In the genomic region with DNA sequence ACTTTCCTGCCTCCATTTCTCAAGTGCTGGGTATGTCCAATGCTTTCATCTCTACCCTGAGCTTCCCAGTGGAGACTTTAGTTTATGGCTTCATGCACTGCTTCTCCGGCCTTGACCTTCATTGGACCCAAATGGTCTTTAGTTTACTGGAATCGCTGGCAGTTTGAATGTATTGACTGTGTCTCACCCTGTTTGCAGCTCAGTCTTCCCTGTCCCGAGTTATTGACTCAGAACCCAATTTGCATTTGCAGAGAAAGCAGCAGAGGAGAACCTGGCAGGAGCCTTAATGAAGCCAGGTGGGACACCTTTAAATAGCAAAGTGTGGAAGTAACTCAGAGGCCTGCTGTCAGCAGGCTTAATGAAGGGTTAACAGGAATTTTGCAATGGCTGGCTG, we compare ENCODE assay signal across 23 mouse cellular contexts. TPM values are rescaled to one million over a fixed set of nuclear protein-coding genes. Genes with fewer than 3 reads are reported as not detected.
DNase-seq lines count a peak whose midpoint lies in the region; ATAC-seq and TF ChIP-seq lines count a peak whose summit lies in the region.
"Had no signal": no experiment of that assay in that cellular context is flagged by ENCODE, and none has a peak within 500 bp of the region (broad histone marks: within the 10 kb centered on the region; RNA-seq: fewer than 3 reads in every experiment).

No protein-coding gene starts in this region.

- H3K9me3 ChIP-seq in forebrain, embryonic 16.5 days (ENCODE audit: control insufficient read depth, low read length) = no peaks in the 10 kb centered on the region
- H3K9me3 ChIP-seq in forebrain, postnatal 0 days (ENCODE audit: low read length) = no peaks in the 10 kb centered on the region
- H3K9me3 ChIP-seq in kidney, embryonic 15.5 days (replicated peaks) = no peaks in the 10 kb centered on the region
- no peaks in the 10 kb centered on the region for H3K9me3 ChIP-seq in ES-Bruce4 (replicated peaks; ENCODE audit: control insufficient read depth, insufficient read depth, low read length, poor library complexity, severe bottlenecking)
- H3K9me3 ChIP-seq: forebrain, embryonic 15.5 days; G1E; heart, embryonic 10.5 days; midbrain, embryonic 10.5 days; stomach, embryonic 15.5 days had no signal

- TF ChIP-seq CTCF in forebrain, postnatal 0 days (IDR thresholded peaks at IDR 0.05; ENCODE audit: low read depth) = no peak
- TF ChIP-seq CTCF in ES-Bruce4 (IDR thresholded peaks at IDR 0.05; ENCODE audit: low read depth, low read length) = no peak
- no peak for TF ChIP-seq CTCF in heart, adult 2 months (IDR thresholded peaks at IDR 0.05)

- intact Hi-C loops in heart, adult 2 months (cut with DNase I) = no loop called here

- no peaks in the 10 kb centered on the region for H3K79me2 ChIP-seq in heart, adult 2 months (replicated peaks; ENCODE audit: control insufficient read depth, insufficient read depth, low read length)

- no peak overlapping the region for H3K4me3 ChIP-seq in forebrain, embryonic 16.5 days (replicated peaks; ENCODE audit: low read length)
- H3K4me3 ChIP-seq in forebrain, postnatal 0 days (ENCODE audit: low read depth, low read length) = no peak overlapping the region
- no peak overlapping the region for H3K4me3 ChIP-seq in kidney, embryonic 15.5 days (replicated peaks)
- H3K4me3 ChIP-seq in ES-Bruce4 (ENCODE audit: low read depth, low read length) = no peak overlapping the region
- H3K4me3 ChIP-seq in heart, adult 2 months = no peak overlapping the region
- H3K4me3 ChIP-seq: forebrain, embryonic 15.5 days; heart, embryonic 10.5 days; midbrain, embryonic 10.5 days; myocyte; stomach, embryonic 15.5 days had no signal

- H3K4me1 ChIP-seq in forebrain, embryonic 16.5 days (replicated peaks; ENCODE audit: control insufficient read depth, insufficient read depth, low read length) = no peaks in the 10 kb centered on the region; the same call in 1 of the 2 replicates
- no peaks in the 10 kb centered on the region for H3K4me1 ChIP-seq in forebrain, postnatal 0 days (ENCODE audit: insufficient read depth)
- peaks cover 37% of the 10 kb centered on the region for H3K4me1 ChIP-seq in kidney, embryonic 15.5 days
- H3K4me1 ChIP-seq in ES-Bruce4 (ENCODE audit: control insufficient read depth, insufficient read depth, low read length) = peaks cover 1% of the 10 kb centered on the region
- H3K4me1 ChIP-seq in heart, adult 2 months (ENCODE audit: control insufficient read depth, insufficient read depth, low read length) = no peaks in the 10 kb centered on the region
- H3K4me1 ChIP-seq: heart, embryonic 10.5 days; midbrain, embryonic 10.5 days; stomach, embryonic 15.5 days had no signal

- H3K27ac ChIP-seq in forebrain, embryonic 16.5 days (ENCODE audit: low read length) = no peak overlapping the region
- H3K27ac ChIP-seq in forebrain, postnatal 0 days (ENCODE audit: low read depth, low read length) = no peak overlapping the region
- H3K27ac ChIP-seq in kidney, embryonic 15.5 days = peak overlapping the region; percentile 71
- peak overlapping the region; percentile 1; the same call in 1 of the 2 replicates for H3K27ac ChIP-seq in ES-Bruce4 (ENCODE audit: insufficient read depth, low read length)
- no peak overlapping the region for H3K27ac ChIP-seq in heart, adult 2 months
- H3K27ac ChIP-seq: forebrain, embryonic 15.5 days; heart, embryonic 10.5 days; midbrain, embryonic 10.5 days; stomach, embryonic 15.5 days had no signal

- H3K36me3 ChIP-seq in forebrain, embryonic 16.5 days (ENCODE audit: control insufficient read depth, insufficient read depth) = no peaks in the 10 kb centered on the region
- H3K36me3 ChIP-seq in forebrain, postnatal 0 days (ENCODE audit: insufficient read depth) = no peaks in the 10 kb centered on the region
- no peaks in the 10 kb centered on the region for H3K36me3 ChIP-seq in kidney, embryonic 15.5 days
- H3K36me3 ChIP-seq in ES-Bruce4 (ENCODE audit: control insufficient read depth, insufficient read depth, low read length, poor library complexity, severe bottlenecking) = no peaks in the 10 kb centered on the region
- H3K36me3 ChIP-seq in heart, adult 2 months (ENCODE audit: control insufficient read depth, insufficient read depth, low read length) = no peaks in the 10 kb centered on the region
- H3K36me3 ChIP-seq: forebrain, embryonic 15.5 days; G1E; heart, embryonic 10.5 days; midbrain, embryonic 10.5 days; stomach, embryonic 15.5 days had no signal

- H3K9ac ChIP-seq in forebrain, embryonic 16.5 days (replicated peaks; ENCODE audit: low read depth, low read length) = no peak overlapping the region
- H3K9ac ChIP-seq in forebrain, postnatal 0 days = no peak overlapping the region
- no peak overlapping the region for H3K9ac ChIP-seq in kidney, embryonic 15.5 days
- H3K9ac ChIP-seq in ES-Bruce4 (ENCODE audit: low read depth, poor library complexity, severe bottlenecking) = no peak overlapping the region
- no peak overlapping the region for H3K9ac ChIP-seq in heart, adult 2 months (ENCODE audit: low read depth, low read length)
- H3K9ac ChIP-seq: forebrain, embryonic 15.5 days; stomach, embryonic 15.5 days had no signal

- TF ChIP-seq POLR2A in ES-Bruce4 (IDR thresholded peaks at IDR 0.05; ENCODE audit: insufficient read depth, low read length) = no peak
- no peak for TF ChIP-seq POLR2A in heart, adult 2 months (IDR thresholded peaks at IDR 0.05; ENCODE audit: insufficient read depth, low read depth, low read length)

- no peak for DNase-seq in forebrain, postnatal 0 days
- DNase-seq in kidney, postnatal 14 days = no peak
- DNase-seq in forelimb bud, embryonic 11.5 days (ENCODE audit: low read depth, low spot score) = peak; percentile 26
- DNase-seq in heart, adult 2 months = no peak
- DNase-seq in frontal cortex, postnatal 14 days (ENCODE audit: low spot score in 2 of 2) = no peak
- DNase-seq: cerebellum, adult 18-20 months; kidney, postnatal 25 days; right cerebral cortex, adult 18-20 months; thymus, postnatal 36 days had no signal

- no peaks in the 10 kb centered on the region for H3K27me3 ChIP-seq in forebrain, embryonic 16.5 days (replicated peaks; ENCODE audit: control insufficient read depth, insufficient read depth, low read length)
- no peaks in the 10 kb centered on the region for H3K27me3 ChIP-seq in forebrain, postnatal 0 days (ENCODE audit: insufficient read depth, low read length)
- no peaks in the 10 kb centered on the region for H3K27me3 ChIP-seq in kidney, embryonic 15.5 days
- H3K27me3 ChIP-seq in ES-Bruce4 (ENCODE audit: control insufficient read depth, insufficient read depth, low read length, poor library complexity, severe bottlenecking) = no peaks in the 10 kb centered on the region
- no peaks in the 10 kb centered on the region for H3K27me3 ChIP-seq in heart, adult 2 months (ENCODE audit: control insufficient read depth, insufficient read depth, low read length)
- H3K27me3 ChIP-seq: forebrain, embryonic 15.5 days; stomach, embryonic 15.5 days had no signal

- 0 out of 2 replicates have a peak, but pooled peaks have one; percentile 12 for ATAC-seq in forebrain, embryonic 16.5 days
- no peak for ATAC-seq in forebrain, postnatal 0 days
- ATAC-seq in kidney, embryonic 15.5 days (replicated peaks; ENCODE audit: low FRiP score) = no peak; the same call in none of the 2 replicates
- ATAC-seq: CD4-positive, CD25-positive, alpha-beta regulatory T cell, adult 4 months; inflammation-experienced regulatory T-cells, adult 6 months had no signal

- no peak overlapping the region for H3K4me2 ChIP-seq in forebrain, embryonic 16.5 days (ENCODE audit: low read length)
- H3K4me2 ChIP-seq in forebrain, postnatal 0 days (ENCODE audit: low read depth) = no peak overlapping the region
- H3K4me2 ChIP-seq in kidney, embryonic 15.5 days = no peak overlapping the region
- H3K4me2 ChIP-seq: forebrain, embryonic 15.5 days; stomach, embryonic 15.5 days had no signal

- no peak for TF ChIP-seq EP300 in ES-Bruce4 (IDR thresholded peaks at IDR 0.05; ENCODE audit: insufficient read depth, low read depth, low read length)
- TF ChIP-seq EP300 in heart, adult 2 months (IDR thresholded peaks at IDR 0.05; ENCODE audit: insufficient read depth, low read depth, low read length) = no peak

- WGBS in forebrain, embryonic 16.5 days = 37% methylated on average over 3 of the region's 3 CpGs
- WGBS in forebrain, postnatal 0 days = 44% methylated on average over 3 of the region's 3 CpGs
- 25% methylated on average over 3 of the region's 3 CpGs for WGBS in kidney, embryonic 15.5 days
- WGBS in heart, adult 2 months = 64% methylated on average over 3 of the region's 3 CpGs

RNA-seq across cellular contexts. Expression of a gene that starts 37.2 kb away (rescaled TPM):
- not detected in 2 replicates for polyA plus RNA-seq in forebrain, embryonic 16.5 days (2015; fragmentation: Nextera tagmentation; extraction: Ambion mirVana)
- 0.08 and 0.24 TPM in 2 replicates for total RNA-seq in forebrain, postnatal 0 days (2014; rRNA removed)
- not detected in 2 replicates for polyA plus RNA-seq in forebrain, postnatal 0 days (2015; fragmentation: Nextera tagmentation; extraction: Ambion mirVana)
- 0.21 and 0.36 TPM in 2 replicates for polyA plus RNA-seq in kidney, embryonic 15.5 days (2015; fragmentation: Nextera tagmentation; extraction: Ambion mirVana)
- polyA plus RNA-seq in ES-Bruce4 (2011; ENCODE audit: insufficient read depth, insufficient read length, low read depth, missing spikeins) = not detected in 2 replicates
- total RNA-seq in heart, adult 2 months (2021) = 1 to 10 TPM; 1.5 to 1.6 TPM
- 0.91 and 1.2 TPM in 2 replicates for polyA plus RNA-seq in heart, adult 2 months (2012; rRNA removed)
- total RNA-seq: G1E; layer of hippocampus, adult 8-10 months; left cerebral cortex, postnatal 25 days had no signal
- polyA plus RNA-seq: CD4-positive, CD25-positive, alpha-beta regulatory T cell, adult 4 months; forebrain, embryonic 15.5 days; G1E; midbrain, embryonic 10.5 days; myocyte; neural tube, embryonic 14.5 days had no signal

Comparison
In these comparisons a context has a peak if more than half of its experiments do, and no peak if none do; other contexts are left out.
1. H3K27ac ChIP-seq: peak in kidney, embryonic 15.5 days (single experiment) and ES-Bruce4 (single experiment); none in forebrain, embryonic 16.5 days (single experiment), forebrain, postnatal 0 days (single experiment) and heart, adult 2 months (single experiment).